Mouse (Mus musculus) E14TG2a.4 (cell line): ENCODE data around the gene Pdik1l.

Experiments used
- H3K27me3 ChIP-seq: 2 replicates; pipeline ENCODE4 v1.6.1; 2014; ENCODE audit warnings: low read length, control low read depth; ENCODE audit not compliant: insufficient read depth
- H3K36me3 ChIP-seq: 2 replicates; pipeline ENCODE4 v1.6.1; 2014; ENCODE audit warnings: low read length, control low read depth; ENCODE audit not compliant: insufficient read depth
- H3K4me1 ChIP-seq: replicated peaks from 2 replicates; pipeline ENCODE4 v1.6.1; 2014; ENCODE audit warnings: low read depth, low read length, control low read depth
- H3K4me3 ChIP-seq: replicated peaks from 2 replicates; pipeline ENCODE4 v1.5.1; 2014; ENCODE audit warnings: mild to moderate bottlenecking, low read length
- H3K9me3 ChIP-seq: 2 replicates; pipeline ENCODE4 v1.6.1; 2014; ENCODE audit warnings: low read length, control low read depth
- CTCF ChIP-seq: conservative IDR thresholded peaks from 2 replicates; pipeline ENCODE4 v1.5.1; 2014; ENCODE audit warnings: low read length
- NANOG ChIP-seq: IDR thresholded peaks from 2 replicates; pipeline ENCODE4 v1.6.1; 2014; ENCODE audit warnings: borderline replicate concordance, low read length, mixed read lengths
- POU5F1 ChIP-seq: IDR thresholded peaks from 2 replicates; pipeline ENCODE4 v1.6.1; 2014; ENCODE audit warnings: low read length, borderline replicate concordance

Pdik1l gene

DNA sequence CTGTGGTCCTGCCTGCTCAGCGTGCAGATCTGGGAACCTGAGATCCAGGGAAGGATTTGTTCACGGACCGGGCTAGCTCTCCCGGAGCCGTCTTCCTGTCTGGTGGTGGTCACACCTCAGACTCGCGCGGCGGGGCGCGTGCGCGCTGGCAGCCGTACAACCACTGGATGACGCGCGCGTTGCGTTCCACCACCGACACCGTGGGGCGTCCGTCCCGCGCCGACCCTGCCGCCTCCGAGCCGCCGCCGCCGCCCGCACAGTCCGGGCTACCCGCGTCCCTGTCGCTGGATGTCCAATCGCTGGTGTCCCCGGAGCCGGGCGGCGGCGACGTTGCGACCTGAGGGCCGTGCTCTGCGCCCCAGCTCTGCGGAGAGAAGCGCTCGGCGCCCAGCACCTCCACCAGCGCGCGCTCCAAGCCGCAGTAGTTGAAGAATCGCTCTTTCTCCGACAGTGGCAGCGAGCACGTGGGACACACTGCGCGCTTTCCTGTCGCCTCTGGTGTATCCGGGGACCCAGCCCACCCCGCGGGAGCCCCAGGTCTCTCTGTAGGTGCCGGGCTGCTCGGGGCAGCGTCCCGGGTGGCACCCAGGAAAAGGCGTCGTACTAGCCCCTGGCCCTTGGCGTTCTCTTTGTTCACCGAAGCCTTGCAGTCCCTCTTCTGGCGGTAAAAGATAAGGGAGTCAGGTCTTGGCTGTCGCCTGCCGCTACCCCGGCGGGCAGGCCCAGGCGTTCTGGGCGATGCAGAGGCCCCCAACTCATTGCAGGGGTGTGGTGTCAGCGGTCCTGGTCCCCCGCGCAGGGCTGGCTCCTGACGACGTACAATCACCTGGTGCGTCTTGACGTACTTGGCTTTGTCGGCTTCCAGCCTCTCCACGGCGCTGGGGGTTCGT is 36.2 kb downstream of the Pdik1l start:
- peak overlapping the region; percentile 78 for H3K4me3 ChIP-seq
- H3K9me3 ChIP-seq: no peaks in the 10 kb centered on the region
- no peak for TF ChIP-seq NANOG
- no peak for TF ChIP-seq POU5F1
- TF ChIP-seq CTCF: no peak

DNA sequence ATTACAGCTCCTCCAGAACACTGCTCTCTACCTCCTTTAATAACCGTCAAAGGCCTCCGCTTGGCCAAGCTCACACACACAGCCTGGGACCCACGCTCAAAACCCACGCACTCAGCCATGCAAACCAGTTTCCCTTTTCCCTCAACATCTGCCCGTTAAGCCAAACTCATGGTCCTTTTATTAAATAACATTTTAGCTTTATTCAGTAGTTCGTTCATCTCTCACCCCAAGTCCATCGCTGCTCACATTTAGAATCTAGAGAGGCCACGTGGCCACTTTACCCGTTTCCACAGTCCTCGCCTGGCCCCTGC is 36.8 kb downstream of the Pdik1l start:
- peaks cover 89% of the 10 kb centered on the region for H3K4me1 ChIP-seq
- H3K27me3 ChIP-seq: peaks cover 83% of the 10 kb centered on the region
- H3K9me3 ChIP-seq: no peaks in the 10 kb centered on the region
- TF ChIP-seq CTCF: no peak
- no peak for TF ChIP-seq NANOG
- no peak for TF ChIP-seq POU5F1
- no peaks in the 10 kb centered on the region for H3K36me3 ChIP-seq
- H3K4me3 ChIP-seq: peak overlapping the region; percentile 78

More for the DNA sequence above, 36.2 kb downstream of the Pdik1l start:
- Histone ChIP-seq H3K27me3 (peaks cover 80% of the 10 kb centered on the region), H3K36me3 (no peaks in the 10 kb centered on the region), H3K4me1 (peaks cover 89% of the 10 kb centered on the region)

DNA sequence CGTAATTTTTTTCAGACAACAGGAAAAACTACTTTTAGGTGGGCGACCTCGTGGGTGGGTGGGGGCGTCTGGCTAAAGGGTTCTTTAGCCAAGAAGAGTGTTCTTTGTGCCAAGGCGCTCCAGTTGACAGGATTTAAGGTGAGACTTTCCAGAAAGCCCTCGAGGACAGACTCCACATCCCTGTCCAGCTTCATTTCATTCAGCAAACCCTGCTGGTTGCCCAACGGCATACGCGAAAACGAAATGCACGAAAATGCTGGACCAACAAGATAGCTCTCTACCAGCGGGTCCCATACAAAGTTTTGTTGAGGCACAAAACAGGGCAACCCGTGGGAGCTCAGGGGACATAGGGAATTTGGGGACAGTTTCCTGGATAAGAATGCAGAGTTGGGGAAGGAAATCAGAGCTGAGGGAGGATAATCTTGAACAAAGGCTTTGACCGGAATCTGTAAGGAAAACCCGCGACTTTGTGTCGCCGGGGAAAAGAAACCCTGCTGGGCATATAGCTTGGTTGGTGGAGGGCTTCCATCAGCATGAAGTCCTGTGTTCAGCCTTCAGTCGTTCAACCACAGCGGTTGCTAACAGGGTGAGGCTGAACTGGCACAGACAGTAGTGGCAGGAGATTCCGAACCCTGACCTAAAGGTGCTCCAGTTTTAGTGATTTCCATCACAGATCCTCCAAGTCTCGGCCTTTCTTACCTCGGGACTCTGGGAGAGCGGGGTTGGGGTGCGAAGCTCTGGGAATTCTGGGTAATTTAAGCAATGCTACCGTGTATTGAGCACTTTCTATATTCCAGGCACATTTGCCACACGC is 37.4 kb downstream of the Pdik1l start:
- Histone ChIP-seq H3K4me1 (peaks cover 87% of the 10 kb centered on the region), H3K27me3 (peaks cover 83% of the 10 kb centered on the region), H3K4me3 (peak overlapping the region; percentile 78), H3K36me3 (no peaks in the 10 kb centered on the region), H3K9me3 (no peaks in the 10 kb centered on the region)
- TF ChIP-seq CTCF (no peak), POU5F1 (no peak), NANOG (no peak)

DNA sequence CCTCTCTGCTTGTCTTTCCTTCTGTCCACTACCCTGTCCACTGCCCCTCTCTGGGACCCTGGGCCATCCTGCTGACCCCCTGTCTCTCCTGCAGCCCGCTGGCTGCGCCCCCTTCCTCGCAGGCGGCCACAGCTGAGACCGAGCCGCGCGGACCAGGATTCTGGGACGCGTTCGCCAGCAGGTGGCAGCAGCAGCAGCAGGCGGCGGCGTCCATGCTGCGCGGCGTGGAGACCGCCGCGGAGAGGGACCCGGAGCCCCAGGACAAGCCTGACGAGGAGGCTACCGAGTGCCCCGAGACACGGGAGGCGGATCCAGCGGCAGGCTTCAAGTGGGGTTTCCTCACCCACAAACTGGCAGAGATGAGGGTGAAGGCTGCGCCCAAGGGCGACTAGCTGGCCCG is 38.0 kb downstream of the Pdik1l start:
- Histone ChIP-seq H3K9me3 (no peaks in the 10 kb centered on the region), H3K27me3 (peaks cover 78% of the 10 kb centered on the region), H3K4me3 (peak overlapping the region; percentile 78), H3K4me1 (peaks cover 82% of the 10 kb centered on the region), H3K36me3 (peaks cover under 1% of the 10 kb centered on the region; the same call in 1 of the 2 replicates)
- TF ChIP-seq NANOG (no peak), POU5F1 (no peak), CTCF (no peak; the same call in 1 of the 2 replicates)

DNA sequence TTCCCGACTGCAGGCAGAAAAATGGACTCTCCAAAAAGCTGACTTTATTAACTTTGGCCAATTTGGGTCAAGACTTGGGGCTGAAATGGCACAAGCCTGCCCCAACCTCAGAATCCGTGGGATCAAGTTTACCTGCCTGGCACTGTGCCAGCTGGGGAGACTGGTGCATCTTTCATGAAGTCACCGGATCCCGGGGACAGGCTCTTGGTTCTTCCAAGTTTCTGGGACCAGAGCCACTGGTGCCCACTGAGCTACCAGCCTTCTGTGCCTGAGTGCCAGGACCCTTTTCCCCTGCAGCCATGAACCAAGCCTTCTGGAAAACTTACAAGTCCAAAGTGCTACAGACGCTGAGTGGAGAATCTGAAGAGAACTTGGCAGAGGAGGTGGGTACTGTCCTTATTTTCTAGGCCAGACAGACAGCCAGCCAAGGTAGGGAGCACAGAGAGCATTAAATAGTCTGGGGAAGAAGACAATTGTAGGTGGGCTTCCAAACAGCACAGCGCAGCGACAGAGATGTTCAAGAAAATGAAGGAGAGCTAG is 40.9 kb downstream of the Pdik1l start, which contains the start of gene Gm30191:
TSS of gene Gm30191 (plus strand) at position 217 of the 540 bp plus-strand sequence.
- H3K9me3 ChIP-seq: no peaks in the 10 kb centered on the region
- peaks cover 23% of the 10 kb centered on the region for H3K36me3 ChIP-seq
- TF ChIP-seq NANOG (no peak), POU5F1 (no peak), CTCF (no peak)
- peak within 1 kb of the TSS; percentile 90 for H3K4me3 ChIP-seq
- H3K4me1 ChIP-seq: peaks cover 72% of the 10 kb centered on the region
- peaks cover 56% of the 10 kb centered on the region for H3K27me3 ChIP-seq

DNA sequence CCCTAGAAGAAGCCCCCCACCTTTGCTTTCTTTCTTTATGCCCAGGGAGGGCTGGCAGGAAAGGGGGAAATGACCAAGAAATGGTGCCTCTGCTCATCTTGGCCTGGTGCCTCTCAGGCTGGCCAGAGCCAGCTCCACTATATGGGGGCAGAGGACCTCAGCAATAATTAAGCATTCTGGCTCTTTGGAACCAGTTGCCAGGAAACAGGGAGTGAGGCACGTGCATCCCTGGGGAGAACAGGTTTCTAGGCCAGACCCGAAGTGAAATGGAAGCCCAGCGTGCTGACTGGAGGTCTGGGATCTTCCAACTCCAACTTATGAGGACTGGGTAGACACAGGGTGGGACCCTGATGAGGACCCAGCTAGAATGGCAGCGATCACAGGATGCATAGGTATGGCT is 41.4 kb downstream of the Pdik1l start:
- H3K9me3 ChIP-seq: no peaks in the 10 kb centered on the region

DNA sequence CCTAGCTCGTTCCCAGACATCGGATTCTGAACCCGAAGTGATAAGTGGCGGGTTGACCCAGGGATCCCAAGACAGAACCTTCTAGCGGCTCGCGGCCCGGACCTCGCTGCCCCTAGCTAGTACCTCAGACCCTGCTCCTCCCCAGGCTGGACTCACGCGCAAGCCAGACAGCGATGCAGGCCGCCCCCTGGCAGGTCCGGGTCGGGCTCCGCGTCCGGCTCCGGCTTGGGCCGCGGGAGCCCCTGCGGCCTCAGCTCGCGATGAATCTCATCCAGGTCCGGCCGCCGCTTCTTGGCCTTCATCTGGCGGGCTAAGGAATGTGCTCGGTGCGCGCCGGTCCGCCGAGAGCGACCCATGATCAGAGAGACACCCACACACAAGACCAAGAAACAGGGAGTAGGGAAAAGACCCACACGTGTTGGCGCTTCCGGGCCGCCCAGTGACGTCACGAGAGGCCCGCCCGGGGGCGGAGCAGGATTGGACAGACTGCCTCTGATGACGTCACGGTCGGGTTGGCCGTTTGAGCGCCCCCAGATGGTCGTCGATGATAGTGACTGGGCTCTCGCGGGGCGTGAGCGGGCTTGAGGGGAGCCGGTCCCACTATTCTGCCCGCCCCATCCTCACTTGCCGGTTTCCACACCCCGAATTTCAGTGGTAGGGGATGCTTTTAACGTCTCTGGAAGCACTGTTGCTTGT is 42.4 kb downstream of the Pdik1l start, which contains the start of gene Zfp593:
TSS of gene Zfp593 (minus strand) at position 445 of the 696 bp plus-strand sequence.
- no peaks in the 10 kb centered on the region for H3K9me3 ChIP-seq
- TF ChIP-seq POU5F1 (no peak), CTCF (peak; percentile 48)
- H3K4me1 ChIP-seq: peaks cover 60% of the 10 kb centered on the region
- peaks cover 41% of the 10 kb centered on the region for H3K27me3 ChIP-seq
- peak within 1 kb of the TSS; percentile 90 for H3K4me3 ChIP-seq
- peaks cover 23% of the 10 kb centered on the region for H3K36me3 ChIP-seq

More for the DNA sequence above, 41.4 kb downstream of the Pdik1l start:
- H3K4me3 ChIP-seq: peak overlapping the region; percentile 90; the same call in 1 of the 2 replicates
- TF ChIP-seq NANOG: no peak
- TF ChIP-seq CTCF: no peak
- no peak for TF ChIP-seq POU5F1
- H3K27me3 ChIP-seq: peaks cover 51% of the 10 kb centered on the region
- H3K4me1 ChIP-seq: peaks cover 69% of the 10 kb centered on the region
- peaks cover 23% of the 10 kb centered on the region for H3K36me3 ChIP-seq
